Mouse (Mus musculus): ENCODE measurements at regions not wholly inside any gene's neighbourhood (a gene's known extent, or its start where the extent isn't known, plus 50 kb on each side); places are given as distances from the start of the nearest gene placed in this dataset.

- DNase-seq (ENCODE audit: low spot score in 2 of 2), result no peak
Observed at GRCm38 (mm10) chr6:140368354-140369069, 55.3 kb upstream of the Plekha5 start.

- DNase-seq (ENCODE audit: low spot score in 2 of 2), result no peak
Observed at GRCm38 (mm10) chr6:140367303-140367702, 56.6 kb upstream of the Plekha5 start.

GRCm38 (mm10) chr6:140366791-140367190 is 57.1 kb upstream of the Plekha5 start:
- DNase-seq (ENCODE audit: low spot score in 2 of 2), result no peak

- DNase-seq (ENCODE audit: low spot score in 2 of 2), result peak; percentile 14 to 62
Observed at GRCm38 (mm10) chr6:140360996-140361395, 62.9 kb upstream of the Plekha5 start.

- no peak for DNase-seq (ENCODE audit: low spot score in 2 of 2)
Observed at GRCm38 (mm10) chr6:140357901-140358300, 66.0 kb upstream of the Plekha5 start.

- no peak for DNase-seq (ENCODE audit: low spot score in 2 of 2)
Observed at GRCm38 (mm10) chr6:140357300-140357699, 66.6 kb upstream of the Plekha5 start.

- no peak for DNase-seq (ENCODE audit: low spot score in 2 of 2)
Observed at GRCm38 (mm10) chr6:140354082-140354481, 69.8 kb upstream of the Plekha5 start.

GRCm38 (mm10) chr6:140353610-140354009 is 70.2 kb upstream of the Plekha5 start:
- no peak for DNase-seq (ENCODE audit: low spot score in 2 of 2)

- DNase-seq (ENCODE audit: low spot score in 2 of 2), result no peak
Observed at GRCm38 (mm10) chr6:140351365-140352095, 72.3 kb upstream of the Plekha5 start.

GRCm38 (mm10) chr6:140348578-140348977 is 75.3 kb upstream of the Plekha5 start:
- DNase-seq (ENCODE audit: low spot score in 2 of 2), result no peak

- DNase-seq (ENCODE audit: low spot score in 2 of 2), result no peak
Observed at GRCm38 (mm10) chr6:140346929-140347328, 76.9 kb upstream of the Plekha5 start.

- no peak for DNase-seq (ENCODE audit: low spot score in 2 of 2)
Observed at GRCm38 (mm10) chr6:140343638-140344037, 80.2 kb upstream of the Plekha5 start.

- no peak for DNase-seq (ENCODE audit: low spot score in 2 of 2)
Observed at GRCm38 (mm10) chr6:140342881-140343280, 81.0 kb upstream of the Plekha5 start.

- no peak for DNase-seq (ENCODE audit: low spot score in 2 of 2)
Observed at GRCm38 (mm10) chr6:140339731-140340130, 84.1 kb upstream of the Plekha5 start.

- DNase-seq (ENCODE audit: low spot score in 2 of 2), result no peak
Observed at GRCm38 (mm10) chr6:140337897-140338749, 85.7 kb upstream of the Plekha5 start.

GRCm38 (mm10) chr6:140337083-140337491 is 86.8 kb upstream of the Plekha5 start:
- no peak for DNase-seq (ENCODE audit: low spot score in 2 of 2)

- no peak for DNase-seq (ENCODE audit: low spot score in 2 of 2)
Observed at GRCm38 (mm10) chr6:140336414-140336941, 87.4 kb upstream of the Plekha5 start.

- no peak for DNase-seq (ENCODE audit: low spot score in 2 of 2)
Observed at GRCm38 (mm10) chr6:140333397-140333796, 90.5 kb upstream of the Plekha5 start.

GRCm38 (mm10) chr6:140308641-140309040 is 115.2 kb upstream of the Plekha5 start:
- no peak for DNase-seq (ENCODE audit: low spot score in 2 of 2)

- no peak for DNase-seq (ENCODE audit: low spot score in 2 of 2)
Observed at GRCm38 (mm10) chr6:140306811-140307558, 116.9 kb upstream of the Plekha5 start.

GRCm38 (mm10) chr6:140304105-140304504 is 119.7 kb upstream of the Plekha5 start:
- DNase-seq (ENCODE audit: low spot score in 2 of 2), result no peak
